In genomic region chr3:81760914-81761313, GRCm38 (mm10) we compare ENCODE assay signal across 14 mouse cellular contexts.
DNase-seq lines count a peak whose midpoint lies in the region; ATAC-seq lines count a peak whose summit lies in the region.
"Had no signal": no experiment of that assay in that cellular context is flagged by ENCODE, and none has a peak within 500 bp of the region (broad histone marks: within the 10 kb centered on the region; RNA-seq: fewer than 3 reads in every experiment).

No protein-coding gene starts in this region.

- peak; percentile 69 to 90 for ATAC-seq in hematopoietic stem cell, adult 5-6 weeks (replicated peaks in 1 of 2; ENCODE audit: insufficient read depth in 1 of 2, low FRiP score in 2 of 2, low TSS enrichment in 1 of 2, low read depth in 1 of 2, poor library complexity in 2 of 2, severe bottlenecking in 2 of 2)
- ATAC-seq: Patski had no signal

- DNase-seq in right cerebral cortex, adult 18-20 months = peak; percentile 7
- DNase-seq in right cerebral cortex, adult 2 months (ENCODE audit: low spot score in 2 of 2) = no peak
- DNase-seq in brain, embryonic 18.5 days (ENCODE audit: low read depth, low spot score) = peak; percentile 64
- DNase-seq in splenic B cell, adult 2 months (ENCODE audit: low read depth, low spot score) = peak; percentile 74
- no peak for DNase-seq in right cerebral cortex, postnatal 36 days (ENCODE audit: low spot score in 2 of 2)
- no peak for DNase-seq in lung, postnatal 14 days
- DNase-seq: gastrocnemius, postnatal 25 days; heart, postnatal 10 days; kidney, postnatal 4 days; liver had no signal

- H3K36me3 ChIP-seq in splenic B cell, adult 2 months (ENCODE audit: control insufficient read depth, insufficient read depth, low read length, poor library complexity, severe bottlenecking) = no peaks in the 10 kb centered on the region
- H3K36me3 ChIP-seq: embryonic facial prominence, embryonic 15.5 days; neural tube, embryonic 13.5 days had no signal

- no peaks in the 10 kb centered on the region for H3K27me3 ChIP-seq in splenic B cell, adult 2 months (ENCODE audit: control insufficient read depth, insufficient read depth, low read length, poor library complexity, severe bottlenecking)
- H3K27me3 ChIP-seq: embryonic facial prominence, embryonic 15.5 days; neural tube, embryonic 13.5 days had no signal

Comparison
In these comparisons a context has a peak if more than half of its experiments do, and no peak if none do; other contexts are left out.
1. DNase-seq: peak in right cerebral cortex, adult 18-20 months (single experiment), brain, embryonic 18.5 days (single experiment) and splenic B cell, adult 2 months (single experiment); none in right cerebral cortex, adult 2 months (0 of 2), right cerebral cortex, postnatal 36 days (0 of 2) and lung, postnatal 14 days (single experiment).